Mouse (Mus musculus): ENCODE results near the gene Gsdmc3. TPM values are rescaled to one million over a fixed set of nuclear protein-coding genes. Genes with fewer than 3 reads are reported as not detected.
"Not testable (repeated sequence)": the region's sequence is repeated elsewhere in the genome, so short reads cannot be mapped to it uniquely, and the experiment has no call there.

Gsdmc3 gene
- 0.33 and 0.38 TPM in 2 replicates for polyA plus RNA-seq (2015; fragmentation: Nextera tagmentation; extraction: Ambion mirVana)

DNA sequence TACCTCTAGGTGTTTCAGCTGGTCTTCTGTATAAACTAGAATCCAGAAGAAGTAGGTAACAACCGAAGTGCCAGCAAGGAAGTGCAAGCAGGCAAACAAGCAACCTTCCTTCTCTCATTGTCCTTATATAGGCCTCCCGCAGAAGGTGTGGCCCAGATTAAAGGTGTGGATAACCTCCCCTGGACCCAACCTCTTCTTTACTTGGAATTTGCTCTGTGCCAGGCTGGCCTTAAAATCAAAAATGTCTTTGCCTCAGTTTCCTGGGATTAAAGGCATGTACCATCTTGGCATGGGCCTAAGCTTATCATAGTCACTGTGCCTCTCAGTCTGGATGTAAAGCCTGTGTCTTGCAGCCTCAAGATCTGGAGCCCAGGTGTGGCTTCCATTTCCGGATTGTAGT, at the start of gene Gsdmc3:
Gene Gsdmc3 (minus strand): TSS at position 101 of the 400 bp plus-strand sequence.
- DNase-seq (ENCODE audit: low spot score) = not testable (repeated sequence)

GRCm38 (mm10) chr15:63926201-63926600, 47.8 kb upstream of the Gsdmc3 start:
- no peak for DNase-seq (ENCODE audit: low spot score)

DNA sequence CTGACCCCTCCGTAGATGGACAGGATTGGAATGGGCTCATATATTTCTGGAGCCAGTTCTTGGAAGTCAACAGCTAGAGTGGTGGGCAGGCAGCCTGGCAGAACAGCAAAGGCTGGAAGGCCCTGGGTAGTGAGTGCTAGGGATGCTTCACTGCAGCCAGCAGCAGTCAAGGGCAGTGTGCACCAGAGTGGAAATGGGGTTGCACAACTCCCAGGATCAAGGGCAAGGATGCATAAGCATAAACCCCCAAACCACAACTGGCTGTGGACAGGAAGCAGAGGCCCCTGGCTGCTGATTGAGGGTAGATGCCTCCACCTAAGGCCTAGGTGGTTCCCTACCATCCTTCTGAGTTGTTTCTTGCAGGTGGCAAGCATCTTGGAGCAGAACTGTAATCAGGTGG, 46.1 kb upstream of the Gsdmc3 start:
- peak; percentile 24 for DNase-seq (ENCODE audit: low spot score)

GRCm38 (mm10) chr15:63921618-63922017, 43.3 kb upstream of the Gsdmc3 start:
- DNase-seq (ENCODE audit: low spot score) = not testable (repeated sequence)

GRCm38 (mm10) chr15:63919728-63920127, 41.4 kb upstream of the Gsdmc3 start:
- DNase-seq (ENCODE audit: low spot score) = not testable (repeated sequence)

- DNase-seq (ENCODE audit: low spot score) = peak; percentile 26
These were observed 38.2 kb upstream of the Gsdmc3 start for GRCm38 (mm10) chr15:63916584-63916983.

GRCm38 (mm10) chr15:63912197-63912596, 33.8 kb upstream of the Gsdmc3 start, which contains the start of gene Gsdmc4:
Gsdmc4 (minus strand) TSS chr15:63912297.
- not testable (repeated sequence) for DNase-seq (ENCODE audit: low spot score)

- DNase-seq (ENCODE audit: low spot score) = not testable (repeated sequence)
These were observed 31.5 kb upstream of the Gsdmc3 start for GRCm38 (mm10) chr15:63909896-63910295.

DNA sequence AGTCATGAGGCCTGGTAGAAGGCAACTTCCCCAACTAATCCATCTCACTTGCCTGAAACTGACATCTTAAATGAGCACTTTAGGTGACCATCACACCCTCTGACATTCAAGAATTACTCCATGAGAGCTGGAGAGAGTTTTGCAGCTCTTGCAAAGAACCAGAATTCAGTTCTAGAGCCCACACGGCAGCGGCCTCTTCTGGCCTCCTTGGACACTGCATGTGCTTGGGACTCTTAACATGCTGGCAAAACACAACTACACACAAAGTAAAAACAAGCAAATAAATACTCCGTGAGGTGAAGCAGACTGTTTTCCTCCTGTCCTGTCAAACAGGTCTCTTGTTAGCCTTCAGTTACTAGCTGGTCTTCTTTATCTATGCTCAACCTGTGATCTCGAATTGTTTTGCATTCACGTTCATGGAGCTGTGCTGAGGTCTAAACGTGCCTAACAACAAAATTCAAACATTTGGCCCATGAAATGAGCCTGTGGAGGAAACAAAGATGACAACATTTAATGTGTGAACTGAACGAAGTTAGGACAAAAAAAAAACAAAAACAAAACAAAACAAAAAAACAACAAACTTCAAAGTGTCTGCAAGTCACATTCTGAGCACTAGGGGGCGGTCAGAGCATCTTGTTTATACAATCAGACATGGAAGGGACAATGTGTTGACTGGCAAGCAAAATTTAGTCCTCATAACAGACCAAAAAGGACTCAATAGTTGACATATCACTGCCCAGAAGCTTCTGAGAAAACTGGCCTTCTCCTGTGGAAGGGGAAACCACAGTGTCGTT, 17.4 kb upstream of the Gsdmc3 start:
- peak; percentile 66 for DNase-seq (ENCODE audit: low spot score)

DNA sequence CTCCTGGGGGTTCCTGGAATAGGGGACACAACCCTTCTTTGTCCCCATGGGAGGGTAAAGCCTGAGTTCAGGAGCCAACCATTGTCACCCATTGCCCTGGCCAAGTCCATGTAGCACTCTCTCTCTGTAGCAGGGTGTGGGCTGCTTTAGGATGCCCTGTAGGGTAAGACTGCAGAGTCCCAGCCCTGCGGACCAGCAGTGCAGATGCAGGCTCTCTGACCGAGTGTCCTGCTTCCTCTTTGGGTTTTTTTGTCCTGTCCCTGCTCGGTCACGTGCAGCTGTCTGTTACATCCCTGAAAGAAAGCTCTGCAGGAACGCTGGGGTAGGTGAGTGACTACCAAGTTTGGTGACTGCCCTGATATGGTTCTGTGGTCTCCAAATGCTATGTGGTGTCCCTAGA, 10.1 kb upstream of the Gsdmc3 start:
- DNase-seq (ENCODE audit: low spot score) = not testable (repeated sequence)

- DNase-seq (ENCODE audit: low spot score) = not testable (repeated sequence)
These were observed 9.6 kb upstream of the Gsdmc3 start for GRCm38 (mm10) chr15:63887949-63888348.

GRCm38 (mm10) chr15:63876160-63876559, 2.2 kb downstream of the Gsdmc3 start:
- not testable (repeated sequence) for DNase-seq (ENCODE audit: low spot score)

- peak; percentile 49 for DNase-seq (ENCODE audit: low spot score)
These were observed 16.4 kb downstream of the Gsdmc3 start for GRCm38 (mm10) chr15:63861965-63862364.

Other genes with a start within 250 kb of the Gsdmc3 start
- 0.39 and 0.49 TPM in 2 replicates for gene Gsdmc2, start 33.4 kb downstream of the Gsdmc3 start, polyA plus RNA-seq (2015; fragmentation: Nextera tagmentation; extraction: Ambion mirVana)
- gene Gsdmc4, start 33.7 kb upstream of the Gsdmc3 start, polyA plus RNA-seq (2015; fragmentation: Nextera tagmentation; extraction: Ambion mirVana) = 0.44 and 0.51 TPM in 2 replicates
- 185 TPM in 2 replicates for gene Fam49b, start 181.9 kb upstream of the Gsdmc3 start, polyA plus RNA-seq (2015; fragmentation: Nextera tagmentation; extraction: Ambion mirVana)

Data from thymus, postnatal 0 days (tissue).